Mouse (Mus musculus): Measurements from ENCODE around the gene Rubcnl.

DNA sequence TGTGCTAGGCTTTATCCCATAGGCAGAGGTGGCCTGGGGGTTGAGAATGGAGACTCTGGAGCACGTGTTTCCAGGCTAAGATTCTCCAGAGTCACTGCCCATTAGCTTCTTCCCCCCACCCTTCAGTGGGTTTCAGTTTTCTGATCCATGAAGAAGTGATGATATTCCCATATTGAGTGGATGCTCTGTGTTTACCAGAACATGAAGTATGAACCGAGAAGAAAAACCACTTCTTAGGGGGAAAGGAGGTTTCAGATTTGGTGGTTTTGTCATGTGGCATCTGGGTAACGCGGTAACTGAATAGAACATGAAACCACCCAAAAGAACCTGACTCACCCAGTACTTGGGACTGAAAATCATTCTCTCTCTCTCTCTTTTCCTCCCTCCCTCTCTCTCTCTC, 3.0 kb downstream of the Rubcnl start:
- no peak for TF ChIP-seq CTCF (IDR thresholded peaks at IDR 0.05)
- TF ChIP-seq EP300 (IDR thresholded peaks at IDR 0.05; ENCODE audit: insufficient read depth, low read depth, low read length), result no peak
- TF ChIP-seq POLR2A (IDR thresholded peaks at IDR 0.05; ENCODE audit: insufficient read depth, low read depth, low read length), result no peak
